Mouse (Mus musculus) liver, adult 2 months (tissue): ENCODE results near the gene Isoc2b.

Experiments used
- CTCF ChIP-seq: fragments of 200-500 bp; IDR thresholded peaks from 2 replicates; pipeline ENCODE4 v1.5.1; 2011; ENCODE audit warnings: low read depth, low read length, control low read depth
- POLR2A ChIP-seq: fragments of 200-500 bp; IDR thresholded peaks from 2 replicates; pipeline ENCODE4 v1.6.1; 2011; ENCODE audit warnings: low read length, control low read depth; ENCODE audit not compliant: insufficient read depth; ENCODE audit errors: extremely low read depth

- TF ChIP-seq POLR2A = no peak
- no peak for TF ChIP-seq CTCF
Measured at GRCm38 (mm10) chr7:4850621-4851314, 19.3 kb downstream of the Isoc2b start.
